ENCODE assay signal across 20 mouse cellular contexts in the genomic region with DNA sequence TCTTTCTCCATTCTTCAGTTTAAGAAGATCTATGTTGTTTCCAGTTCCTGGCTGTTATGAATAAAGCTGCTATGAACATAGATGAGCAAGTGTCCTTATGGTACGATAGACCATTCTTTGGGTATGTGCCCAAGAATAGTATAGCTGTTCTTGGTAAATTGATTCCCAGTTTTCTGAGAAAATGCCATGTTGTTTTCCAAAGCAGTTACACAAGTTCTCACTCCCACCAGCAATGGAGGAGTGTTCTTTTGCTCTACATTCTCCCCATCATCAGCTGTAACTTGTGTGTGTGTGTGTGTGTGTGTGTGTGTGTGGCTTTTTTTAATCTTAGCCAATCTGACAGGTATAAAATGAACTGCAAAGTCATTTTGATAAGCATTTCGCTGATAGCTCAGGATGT.
DNase-seq lines count a peak whose midpoint lies in the region; ATAC-seq lines count a peak whose summit lies in the region.
"Had no signal": no experiment of that assay in that cellular context is flagged by ENCODE, and none has a peak within 500 bp of the region (broad histone marks: within the 10 kb centered on the region; RNA-seq: fewer than 3 reads in every experiment).

No protein-coding gene starts in this region.

- ATAC-seq in frontal cortex, adult (ENCODE audit: low TSS enrichment) = peak; percentile 74
- ATAC-seq: activated CD4-positive, CD25-positive, alpha-beta regulatory T cell, adult 4 months; CD4-positive, CD25-positive, alpha-beta regulatory T cell, adult 4 months; Patski had no signal

- DNase-seq in frontal cortex, adult 2 months (ENCODE audit: extremely low spot score in 1 of 2, low spot score in 1 of 2) = no peak
- peak; percentile 63 for DNase-seq in brain, adult 2 months (ENCODE audit: low read depth, low spot score)
- peak; percentile 42 for DNase-seq in telencephalon, adult 2 months (ENCODE audit: low read depth, low spot score)
- no peak for DNase-seq in adrenal gland, postnatal 36 days
- DNase-seq in layer of hippocampus, postnatal 10 days (ENCODE audit: low spot score in 2 of 2) = no peak
- DNase-seq: adrenal gland, adult 2 months; adrenal gland, adult 8-10 months; adrenal gland, postnatal 10 days; adrenal gland, postnatal 14 days; adrenal gland, postnatal 25 days; B cell, adult 2 months; cerebellum, adult 11 months; cerebellum, adult 11-12 months; cerebellum, adult 18-20 months; cerebellum, adult 2 months; cerebellum, adult 8-10 months had no signal

Comparison
In these comparisons a context has a peak if more than half of its experiments do, and no peak if none do; other contexts are left out.
1. DNase-seq: peak in brain, adult 2 months (single experiment) and telencephalon, adult 2 months (single experiment); none in frontal cortex, adult 2 months (0 of 2), adrenal gland, postnatal 36 days (0 of 2) and layer of hippocampus, postnatal 10 days (0 of 2).